ENCODE assay signal across 11 mouse cellular contexts in genomic region chr2:26661768-26662508, GRCm38 (mm10). TPM values are rescaled to one million over a fixed set of nuclear protein-coding genes. Genes with fewer than 3 reads are reported as not detected.
DNase-seq lines count a peak whose midpoint lies in the region; ATAC-seq and TF ChIP-seq lines count a peak whose summit lies in the region.
"Had no signal": no experiment of that assay in that cellular context is flagged by ENCODE, and none has a peak within 500 bp of the region (broad histone marks: within the 10 kb centered on the region; RNA-seq: fewer than 3 reads in every experiment).

No protein-coding gene starts in this region.

- intact Hi-C loops in gastrocnemius, postnatal 36 days (cut with DNase I), result no loop called here

- 0 out of 2 replicates have a peak, but pooled peaks have one; percentile 42 for ATAC-seq in heart, embryonic 12.5 days (ENCODE audit: insufficient number of reproducible peaks, low FRiP score)
- ATAC-seq in hindbrain, embryonic 16.5 days, result peak; percentile 50; the same call in 1 of the 2 replicates
- ATAC-seq in midbrain, embryonic 15.5 days (replicated peaks), result 0 out of 2 replicates have a peak, but pooled peaks have one; percentile 30

- peak overlapping the region; percentile 80 for H3K4me2 ChIP-seq in heart, embryonic 12.5 days
- peak overlapping the region; percentile 86 for H3K4me2 ChIP-seq in hindbrain, embryonic 16.5 days (ENCODE audit: low read length)
- H3K4me2 ChIP-seq in midbrain, embryonic 15.5 days, result peak overlapping the region; percentile 76

- peaks cover 20% of the 10 kb centered on the region for H3K4me1 ChIP-seq in heart, embryonic 12.5 days (replicated peaks)
- peaks cover 30% of the 10 kb centered on the region for H3K4me1 ChIP-seq in bone marrow macrophage, adult 2 months (ENCODE audit: control insufficient read depth, insufficient read depth, low read length)
- H3K4me1 ChIP-seq in hindbrain, embryonic 16.5 days (ENCODE audit: control insufficient read depth, insufficient read depth, low read depth, low read length), result peaks cover 3% of the 10 kb centered on the region
- peaks cover 8% of the 10 kb centered on the region; the same call in 1 of the 2 replicates for H3K4me1 ChIP-seq in midbrain, embryonic 15.5 days

- H3K9me3 ChIP-seq in heart, embryonic 12.5 days (replicated peaks), result peaks cover 5% of the 10 kb centered on the region; the same call in 1 of the 2 replicates
- H3K9me3 ChIP-seq in hindbrain, embryonic 16.5 days (ENCODE audit: control insufficient read depth, low read length), result no peaks in the 10 kb centered on the region
- no peaks in the 10 kb centered on the region for H3K9me3 ChIP-seq in midbrain, embryonic 15.5 days

- H3K27ac ChIP-seq in heart, embryonic 12.5 days (ENCODE audit: poor library complexity, severe bottlenecking), result no peak overlapping the region
- H3K27ac ChIP-seq in bone marrow macrophage, adult 2 months (ENCODE audit: insufficient read depth, low read depth, low read length), result no peak overlapping the region
- no peak overlapping the region for H3K27ac ChIP-seq in hindbrain, embryonic 16.5 days (ENCODE audit: low read depth, low read length)
- H3K27ac ChIP-seq in midbrain, embryonic 15.5 days, result no peak overlapping the region

- H3K9ac ChIP-seq in heart, embryonic 12.5 days, result peak overlapping the region; percentile 52; the same call in 1 of the 2 replicates
- peak overlapping the region; percentile 66 for H3K9ac ChIP-seq in hindbrain, embryonic 16.5 days (ENCODE audit: low read depth, low read length)
- H3K9ac ChIP-seq in midbrain, embryonic 15.5 days, result peak overlapping the region; percentile 40

- peaks cover 4% of the 10 kb centered on the region; the same call in 1 of the 2 replicates for H3K27me3 ChIP-seq in heart, embryonic 12.5 days (replicated peaks)
- no peaks in the 10 kb centered on the region for H3K27me3 ChIP-seq in hindbrain, embryonic 16.5 days (replicated peaks; ENCODE audit: control insufficient read depth, insufficient read depth, low read length)
- H3K27me3 ChIP-seq in midbrain, embryonic 15.5 days (replicated peaks), result no peaks in the 10 kb centered on the region

- no peak for TF ChIP-seq CTCF in bone marrow macrophage, adult 2 months (IDR thresholded peaks at IDR 0.05; ENCODE audit: low read depth, low read length)

- TF ChIP-seq POLR2A in bone marrow macrophage, adult 2 months (IDR thresholded peaks at IDR 0.05; ENCODE audit: borderline replicate concordance, low read depth, low read length), result no peak

- WGBS in heart, embryonic 12.5 days, result 44% methylated on average over 29 of the region's 29 CpGs
- WGBS in hindbrain, embryonic 16.5 days, result 45% methylated on average over 29 of the region's 29 CpGs
- WGBS in midbrain, embryonic 15.5 days, result 45% methylated on average over 29 of the region's 29 CpGs

- H3K4me3 ChIP-seq in heart, embryonic 12.5 days, result peak overlapping the region; percentile 46
- peak overlapping the region; percentile 11; the same call in 1 of the 2 replicates for H3K4me3 ChIP-seq in bone marrow macrophage, adult 2 months (ENCODE audit: insufficient read depth, low read length)
- peak overlapping the region; percentile 46 for H3K4me3 ChIP-seq in hindbrain, embryonic 16.5 days (ENCODE audit: low read length)
- H3K4me3 ChIP-seq in midbrain, embryonic 15.5 days, result peak overlapping the region; percentile 40

- no peak for DNase-seq in heart, postnatal 4 days
- no peak for DNase-seq in right cerebral cortex, postnatal 4 days
- no peak for DNase-seq in gastrocnemius, postnatal 36 days
- DNase-seq in spleen, adult 18-20 months, result no peak

- no peaks in the 10 kb centered on the region for H3K36me3 ChIP-seq in heart, embryonic 12.5 days
- no peaks in the 10 kb centered on the region for H3K36me3 ChIP-seq in hindbrain, embryonic 16.5 days (ENCODE audit: control insufficient read depth, insufficient read depth, low read length)
- H3K36me3 ChIP-seq in midbrain, embryonic 15.5 days (replicated peaks), result no peaks in the 10 kb centered on the region

RNA-seq across cellular contexts. Expression of gene Lcn4, which starts 9.1 kb away (rescaled TPM):
- not detected in 2 replicates for polyA plus RNA-seq in heart, embryonic 12.5 days (2016; fragmentation: Nextera tagmentation; extraction: Ambion mirVana)
- not detected for total RNA-seq in heart, postnatal 4 days (2021)
- not detected in 2 replicates for polyA plus RNA-seq in bone marrow macrophage, adult 2 months (2012; ENCODE audit: insufficient read depth, insufficient read length, missing spikeins)
- polyA plus RNA-seq in hindbrain, embryonic 16.5 days (2015; fragmentation: Nextera tagmentation; extraction: Ambion mirVana), result not detected in 2 replicates
- polyA plus RNA-seq in midbrain, embryonic 15.5 days (2015; fragmentation: Nextera tagmentation; extraction: Ambion mirVana), result not detected in 2 replicates
- not detected for total RNA-seq in gastrocnemius, postnatal 36 days (2021)
- total RNA-seq: adrenal gland, postnatal 4 days had no signal
- polyA plus RNA-seq: C2C12; frontal cortex, adult 2 months had no signal

RNA-seq across cellular contexts. Expression of gene Fam69b, which starts 33.7 kb away (rescaled TPM):
- 16.4 and 17.3 TPM in 2 replicates for polyA plus RNA-seq in heart, embryonic 12.5 days (2016; fragmentation: Nextera tagmentation; extraction: Ambion mirVana)
- 1 to 10 TPM; 6.1 to 7.0 TPM for total RNA-seq in heart, postnatal 4 days (2021)
- polyA plus RNA-seq in bone marrow macrophage, adult 2 months (2012; ENCODE audit: insufficient read depth, insufficient read length, missing spikeins), result not detected in 2 replicates
- 153 and 156 TPM in 2 replicates for polyA plus RNA-seq in hindbrain, embryonic 16.5 days (2015; fragmentation: Nextera tagmentation; extraction: Ambion mirVana)
- 164 and 168 TPM in 2 replicates for polyA plus RNA-seq in midbrain, embryonic 15.5 days (2015; fragmentation: Nextera tagmentation; extraction: Ambion mirVana)
- 1 to 10 TPM; 1.6 to 2.3 TPM for total RNA-seq in gastrocnemius, postnatal 36 days (2021)

RNA-seq across cellular contexts. Expression of gene Agpat2, which starts 57.7 kb away (rescaled TPM):
- 18.4 and 23.2 TPM in 2 replicates for polyA plus RNA-seq in heart, embryonic 12.5 days (2016; fragmentation: Nextera tagmentation; extraction: Ambion mirVana)
- 10 to 100 TPM; 23.9 to 25.4 TPM for total RNA-seq in heart, postnatal 4 days (2021)
- 35.3 and 38.5 TPM in 2 replicates for polyA plus RNA-seq in bone marrow macrophage, adult 2 months (2012; ENCODE audit: insufficient read depth, insufficient read length, missing spikeins)
- polyA plus RNA-seq in hindbrain, embryonic 16.5 days (2015; fragmentation: Nextera tagmentation; extraction: Ambion mirVana), result 6.2 and 7.2 TPM in 2 replicates
- 4.6 and 6.7 TPM in 2 replicates for polyA plus RNA-seq in midbrain, embryonic 15.5 days (2015; fragmentation: Nextera tagmentation; extraction: Ambion mirVana)
- total RNA-seq in gastrocnemius, postnatal 36 days (2021), result 1 to 10 TPM; 5.6 to 5.9 TPM

Comparison
In these comparisons a context has a peak if more than half of its experiments do, and no peak if none do; other contexts are left out.
1. RNA of gene Fam69b, which starts 33.7 kb away (polyA plus RNA-seq): 164 to 168 TPM in midbrain, embryonic 15.5 days, 153 to 156 TPM in hindbrain, embryonic 16.5 days and 16.4 to 17.3 TPM in heart, embryonic 12.5 days; not detected in bone marrow macrophage, adult 2 months; every median in the first group is over 10 times any median in the second.
2. Peak in every context shown above with its lines, with median percentiles within 50 percentile points of each other: ATAC-seq, H3K4me2 ChIP-seq, H3K4me3 ChIP-seq and H3K9ac ChIP-seq.